Mouse (Mus musculus) kidney, adult 2 months (tissue): ENCODE results near the gene Wfdc2.
A peak's percentile ranks its signal among the peaks of the same experiment; 100 is the strongest.

Experiments used
- CTCF ChIP-seq: fragments of 200-500 bp; conservative IDR thresholded peaks from 2 replicates; pipeline ENCODE4 v1.5.1; 2011; ENCODE audit warnings: low read depth, mild to moderate bottlenecking, control low read depth, low read length, moderate library complexity, mixed read lengths; ENCODE audit not compliant: insufficient read depth, insufficient read length
- POLR2A ChIP-seq: fragments of 200-500 bp; IDR thresholded peaks from one replicate; pipeline ENCODE4 v1.6.1; 2011; ENCODE audit warnings: low read depth, low read length, control low read depth

DNA sequence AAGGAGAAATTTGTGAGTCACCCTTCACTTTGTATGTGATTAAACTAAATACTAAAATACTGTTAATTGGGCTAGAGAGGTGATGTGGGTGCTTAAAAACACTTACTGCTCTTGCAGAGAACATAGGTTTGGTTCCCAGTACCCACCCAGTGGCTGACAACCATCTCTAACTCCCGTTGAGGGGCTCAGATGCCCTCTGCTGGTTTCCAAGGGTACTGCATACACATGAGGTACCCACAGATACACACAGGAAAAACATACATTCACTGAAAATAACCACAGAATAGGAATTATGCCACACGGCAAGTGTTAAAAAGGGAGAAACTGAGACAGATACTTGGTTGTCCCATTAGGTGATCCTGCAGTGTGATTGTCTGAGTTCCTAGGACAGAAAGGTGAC is 4.8 kb downstream of the Wfdc2 start:
- TF ChIP-seq CTCF = 0 out of 2 replicates have a peak, but pooled peaks have one; percentile 9
- no peak for TF ChIP-seq POLR2A
